Comparison of ENCODE assay signal across 22 mouse cellular contexts in the genomic region with DNA sequence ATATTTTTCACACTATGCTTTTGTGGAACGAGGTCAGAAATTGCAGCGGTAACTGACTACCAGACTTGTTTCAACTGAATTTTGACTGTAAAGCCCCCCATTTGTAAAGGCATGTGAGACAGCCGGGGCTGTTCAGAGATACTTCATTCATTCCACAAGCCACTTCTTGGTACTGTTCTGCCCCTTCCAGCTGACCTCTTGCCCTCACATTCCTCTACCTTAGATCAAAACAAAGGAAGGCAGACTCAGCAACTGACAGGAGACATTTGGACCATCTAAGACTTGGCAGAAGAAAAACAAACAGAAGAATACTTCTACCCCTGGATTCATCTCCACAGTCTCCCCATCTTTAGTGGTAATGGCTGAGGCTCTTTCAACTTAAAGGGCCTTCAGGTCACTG. TPM values are rescaled to one million over a fixed set of nuclear protein-coding genes. Genes with fewer than 3 reads are reported as not detected.
A peak's percentile ranks its signal among the peaks of the same experiment; 100 is the strongest.
DNase-seq lines count a peak whose midpoint lies in the region; TF ChIP-seq lines count a peak whose summit lies in the region.
"Had no signal": no experiment of that assay in that cellular context is flagged by ENCODE, and none has a peak within 500 bp of the region (broad histone marks: within the 10 kb centered on the region; RNA-seq: fewer than 3 reads in every experiment).

No protein-coding gene starts in this region.

- no peaks in the 10 kb centered on the region for H3K27me3 ChIP-seq in kidney, adult 2 months (replicated peaks; ENCODE audit: control insufficient read depth, insufficient read depth, low read length)
- H3K27me3 ChIP-seq: embryonic facial prominence, embryonic 15.5 days; lung, embryonic 15.5 days; midbrain, embryonic 15.5 days; stomach, embryonic 15.5 days had no signal

- peak; percentile 27 for DNase-seq in lung, postnatal 36 days
- no peak for DNase-seq in lung, postnatal 10 days
- DNase-seq in kidney, adult 2 months = peak; percentile 78
- peak; percentile 43 to 62 for DNase-seq in kidney, postnatal 36 days
- no peak for DNase-seq in cerebellum, postnatal 10 days
- no peak for DNase-seq in ovary, adult 18-20 months (ENCODE audit: low spot score)
- DNase-seq in left cerebral cortex, postnatal 14 days (ENCODE audit: low spot score in 2 of 2) = no peak
- DNase-seq: adrenal gland, adult 2 months; cerebellum, adult 8-10 months; heart, postnatal 4 days; right cerebral cortex, postnatal 25 days; thymus, adult 18-20 months had no signal

- TF ChIP-seq CTCF in kidney, adult 2 months (conservative IDR thresholded peaks at IDR 0.05; ENCODE audit: insufficient read depth, insufficient read length, low read depth, low read length) = no peak

- peak overlapping the region; percentile 18; the same call in 1 of the 2 replicates for H3K27ac ChIP-seq in kidney, adult 2 months (ENCODE audit: insufficient read depth, low read depth, low read length)
- H3K27ac ChIP-seq: embryonic facial prominence, embryonic 15.5 days; hindbrain, postnatal 0 days; liver, embryonic 14.5 days; lung, embryonic 15.5 days; midbrain, embryonic 15.5 days; neural tube, embryonic 15.5 days; stomach, embryonic 15.5 days had no signal

- H3K4me3 ChIP-seq in kidney, adult 2 months (ENCODE audit: insufficient read depth, low read depth, low read length) = no peak overlapping the region
- H3K4me3 ChIP-seq: embryonic facial prominence, embryonic 15.5 days; lung, embryonic 15.5 days; megakaryocyte, embryonic 14.5 days; midbrain, embryonic 15.5 days; neural tube, embryonic 15.5 days; stomach, embryonic 15.5 days had no signal

- intact Hi-C loops in left cerebral cortex, postnatal 14 days (cut with DNase I) = loop anchor here (5.0 kb wide), 1 partner anchor 47 kb away; no protein-coding TSS in a partner anchor

- peaks cover 21% of the 10 kb centered on the region; the same call in 1 of the 2 replicates for H3K4me1 ChIP-seq in kidney, adult 2 months (ENCODE audit: control insufficient read depth, insufficient read depth, low read length)

- no peak for TF ChIP-seq POLR2A in kidney, adult 2 months (IDR thresholded peaks at IDR 0.05; ENCODE audit: low read depth, low read length)

- WGBS in kidney, adult 2 months = 34% methylated on average over 3 of the region's 3 CpGs

- no peaks in the 10 kb centered on the region for H3K36me3 ChIP-seq in kidney, adult 2 months (ENCODE audit: control insufficient read depth, insufficient read depth, low read length)
- H3K36me3 ChIP-seq: embryonic facial prominence, embryonic 15.5 days; midbrain, embryonic 15.5 days; neural tube, embryonic 15.5 days; stomach, embryonic 15.5 days had no signal

RNA-seq across cellular contexts. Expression of a gene that starts 5.5 kb away (rescaled TPM):
- polyA plus RNA-seq in kidney, adult 2 months (2012; rRNA removed) = 119 and 132 TPM in 2 replicates
- total RNA-seq in left cerebral cortex, postnatal 14 days (2021) = 10 to 100 TPM; 65.7 to 90.7 TPM
- total RNA-seq: common myeloid progenitor, adult 5-6 weeks; granulocyte monocyte progenitor cell, adult 5-6 weeks had no signal

Comparison
In these comparisons a context has a peak if more than half of its experiments do, and no peak if none do; other contexts are left out.
1. DNase-seq: peak in lung, postnatal 36 days (single experiment), kidney, adult 2 months (single experiment) and kidney, postnatal 36 days (2 of 2); none in lung, postnatal 10 days (single experiment), cerebellum, postnatal 10 days (0 of 2), ovary, adult 18-20 months (single experiment) and left cerebral cortex, postnatal 14 days (0 of 2).